Mouse (Mus musculus) heart, postnatal 4 days (tissue): Measurements from ENCODE around the gene Ankrd34a. TPM values are rescaled to one million over a fixed set of nuclear protein-coding genes. Genes with fewer than 3 reads are reported as not detected.

Experiments used
- DNase-seq: peaks from one replicate; pipeline ENCODE4 v3.0.0; 2021
- total RNA-seq, 2 experiments: library from RNA; stranded (reverse); gene quantifications; 2 replicates each; pipeline ENCODE4 v1.2.3; 2021

Gene Ankrd34a
- total RNA-seq, 2 experiments from 2014 or later = 1.8 to 3.1 TPM

DNA sequence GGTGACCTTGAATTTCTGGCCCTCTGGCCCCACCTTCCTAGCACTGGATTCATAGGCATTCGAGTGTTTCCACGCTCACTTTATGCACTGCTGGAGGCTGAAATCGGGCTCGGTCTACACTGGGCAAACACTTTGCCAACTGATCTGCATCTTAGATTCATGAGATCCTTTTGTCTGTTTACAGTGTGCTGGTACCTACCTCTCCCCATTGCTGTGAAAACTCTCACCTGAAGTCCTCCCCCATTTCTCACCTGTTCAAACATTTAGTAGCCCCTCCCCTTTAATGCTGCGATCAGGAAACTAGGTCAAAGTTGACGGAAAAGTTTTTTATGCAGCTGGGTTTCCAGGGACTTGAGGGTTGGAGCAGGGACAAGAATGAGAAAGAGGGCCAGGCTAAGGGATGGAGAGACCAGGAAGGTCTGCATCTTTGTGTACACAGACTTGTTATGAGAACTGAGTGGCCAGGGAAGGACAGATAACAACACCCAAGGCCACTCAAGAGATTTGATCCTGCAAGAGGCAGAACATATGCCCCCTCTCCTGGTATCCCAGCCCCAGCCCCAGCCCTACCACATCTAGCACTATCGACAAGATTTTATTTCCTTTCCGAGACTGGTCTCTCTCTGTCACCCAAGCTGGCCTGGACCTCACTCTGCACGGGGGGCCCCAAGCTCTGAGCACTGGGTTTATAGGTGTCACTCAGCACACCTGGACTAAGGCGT, 32.4 kb upstream of the Ankrd34a start:
- no peak for DNase-seq

DNA sequence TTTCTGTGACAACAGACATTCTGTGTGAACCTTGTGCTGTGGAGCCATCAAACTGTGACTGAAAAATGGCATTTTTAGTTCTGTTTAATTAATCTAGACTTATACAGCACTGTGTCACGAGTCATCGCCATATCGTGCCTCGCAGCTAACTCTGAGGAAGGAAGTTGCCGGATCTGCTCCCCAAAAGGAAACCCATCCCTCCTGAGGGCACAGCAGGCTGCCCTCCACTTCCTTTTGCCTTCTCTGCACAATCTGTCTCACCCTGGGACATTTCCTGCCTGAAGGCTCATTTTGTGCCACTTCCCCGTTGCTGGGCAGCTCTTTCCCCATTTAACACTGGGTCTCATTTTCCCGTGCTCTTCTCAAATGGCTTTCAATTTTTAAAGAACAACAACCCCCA, 31.8 kb upstream of the Ankrd34a start:
- no peak for DNase-seq

- DNase-seq = no peak
These were observed 31.3 kb upstream of the Ankrd34a start for GRCm38 (mm10) chr3:96565105-96565504.

DNA sequence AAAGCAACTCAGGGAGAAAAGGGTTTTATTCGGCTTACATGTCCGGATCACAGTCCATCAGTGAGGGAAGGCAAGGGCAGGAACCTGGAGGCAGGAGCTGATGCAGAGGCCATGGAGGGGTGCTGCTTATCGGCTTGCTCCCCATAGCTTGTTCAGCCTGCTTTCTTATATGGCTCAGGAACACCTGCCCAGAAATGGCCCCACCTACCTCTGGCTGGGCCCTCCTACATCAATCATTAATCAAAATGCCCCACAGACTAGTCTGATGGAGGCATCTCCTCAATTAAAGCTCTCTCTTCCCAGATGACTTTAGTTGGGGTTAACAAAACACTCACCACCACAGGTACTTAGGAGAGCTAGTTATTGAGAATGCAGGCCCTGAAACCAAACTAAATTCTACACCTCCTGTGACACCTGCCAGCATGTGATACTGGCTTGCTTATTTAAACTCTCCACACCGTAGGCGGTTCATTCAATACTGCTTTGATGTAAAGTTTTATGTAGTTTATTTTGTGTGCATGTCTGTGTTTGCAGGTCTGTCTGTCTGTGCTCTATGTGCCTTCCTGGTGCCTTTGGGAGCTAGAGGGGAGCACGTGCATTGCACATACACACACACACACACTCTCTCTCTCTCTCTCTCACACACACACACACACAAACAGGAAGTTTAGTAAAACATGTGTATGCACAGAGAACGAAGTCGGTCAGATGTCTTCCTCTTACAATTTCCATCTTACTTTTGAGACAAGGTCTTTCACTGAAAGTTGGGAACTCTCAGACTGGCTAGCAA, 29.6 kb upstream of the Ankrd34a start:
- no peak for DNase-seq

DNA sequence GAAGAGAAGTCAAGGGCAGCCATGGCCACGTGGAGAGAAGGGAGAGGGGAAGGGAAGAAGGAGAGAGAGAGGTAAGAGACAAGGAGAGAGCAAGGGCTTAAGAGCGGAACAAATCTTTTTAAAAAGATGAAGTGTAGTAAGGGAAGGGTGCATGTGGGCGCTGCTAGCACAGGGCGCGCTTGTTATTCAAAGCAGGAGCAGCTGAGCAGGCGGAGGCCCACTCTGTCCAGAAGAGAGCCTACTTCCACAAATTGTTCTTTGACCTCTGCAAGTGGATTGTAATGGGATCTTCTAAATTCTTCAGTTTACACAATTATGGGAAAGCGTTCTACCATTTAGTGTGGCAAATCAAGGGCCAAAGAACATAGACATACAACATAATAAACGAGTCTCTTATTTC, 27.8 kb upstream of the Ankrd34a start:
- DNase-seq = peak; percentile 19

DNA sequence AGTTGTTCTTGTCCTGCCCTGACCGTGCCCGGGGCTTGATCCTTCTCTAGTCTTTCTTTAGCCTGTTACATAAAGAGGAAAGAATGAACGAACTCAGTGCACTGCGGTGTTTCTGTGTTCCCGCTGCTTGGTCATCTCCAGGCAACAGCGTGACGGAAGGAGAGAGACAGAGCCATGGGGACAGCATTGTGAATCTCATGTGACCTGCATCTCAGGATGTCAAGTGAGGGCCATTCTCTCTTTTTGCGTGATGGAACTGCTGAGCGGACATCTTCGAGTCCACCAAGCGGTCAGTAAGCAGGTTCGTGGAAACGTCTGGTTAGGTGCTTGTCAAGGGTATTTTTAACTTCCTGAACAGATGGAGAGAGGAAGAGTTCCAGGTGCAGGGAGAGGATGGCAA, 26.9 kb upstream of the Ankrd34a start:
- peak; percentile 64 for DNase-seq

DNA sequence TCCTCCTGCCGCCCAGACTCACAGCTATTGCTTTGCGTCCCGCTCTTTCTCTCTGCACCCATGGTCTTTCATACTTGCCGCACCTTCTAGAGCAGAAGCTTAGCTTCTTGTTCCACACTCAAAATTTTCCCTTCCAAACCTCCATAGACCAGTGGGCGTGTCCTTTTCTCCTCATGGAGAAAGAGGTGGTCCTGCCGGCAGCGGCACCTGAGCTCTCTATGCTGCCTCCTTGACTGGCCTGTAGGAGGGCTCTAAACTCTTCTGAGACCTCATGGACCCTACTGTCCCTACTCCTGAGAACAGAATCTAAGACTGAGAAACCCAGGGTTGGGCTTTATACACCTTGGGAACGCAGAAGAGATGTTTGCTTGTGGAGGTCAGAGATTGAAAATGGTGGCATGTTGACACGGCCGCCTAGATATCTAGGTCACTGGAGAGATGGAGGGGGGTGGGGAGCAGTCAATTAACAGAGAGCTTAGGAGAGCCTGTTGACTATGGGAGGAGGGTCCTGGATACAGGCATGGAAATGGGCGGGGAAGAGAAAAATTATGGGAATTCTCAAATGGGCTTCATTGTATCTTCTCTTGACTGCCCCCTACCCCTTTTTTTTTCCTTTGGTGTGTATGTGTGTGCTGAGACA, 26.4 kb upstream of the Ankrd34a start:
- DNase-seq = peak; percentile 25

- no peak for DNase-seq
These were observed 25.8 kb upstream of the Ankrd34a start for GRCm38 (mm10) chr3:96570643-96571042.

- DNase-seq = no peak
These were observed 25.1 kb upstream of the Ankrd34a start for GRCm38 (mm10) chr3:96571336-96571735.

DNA sequence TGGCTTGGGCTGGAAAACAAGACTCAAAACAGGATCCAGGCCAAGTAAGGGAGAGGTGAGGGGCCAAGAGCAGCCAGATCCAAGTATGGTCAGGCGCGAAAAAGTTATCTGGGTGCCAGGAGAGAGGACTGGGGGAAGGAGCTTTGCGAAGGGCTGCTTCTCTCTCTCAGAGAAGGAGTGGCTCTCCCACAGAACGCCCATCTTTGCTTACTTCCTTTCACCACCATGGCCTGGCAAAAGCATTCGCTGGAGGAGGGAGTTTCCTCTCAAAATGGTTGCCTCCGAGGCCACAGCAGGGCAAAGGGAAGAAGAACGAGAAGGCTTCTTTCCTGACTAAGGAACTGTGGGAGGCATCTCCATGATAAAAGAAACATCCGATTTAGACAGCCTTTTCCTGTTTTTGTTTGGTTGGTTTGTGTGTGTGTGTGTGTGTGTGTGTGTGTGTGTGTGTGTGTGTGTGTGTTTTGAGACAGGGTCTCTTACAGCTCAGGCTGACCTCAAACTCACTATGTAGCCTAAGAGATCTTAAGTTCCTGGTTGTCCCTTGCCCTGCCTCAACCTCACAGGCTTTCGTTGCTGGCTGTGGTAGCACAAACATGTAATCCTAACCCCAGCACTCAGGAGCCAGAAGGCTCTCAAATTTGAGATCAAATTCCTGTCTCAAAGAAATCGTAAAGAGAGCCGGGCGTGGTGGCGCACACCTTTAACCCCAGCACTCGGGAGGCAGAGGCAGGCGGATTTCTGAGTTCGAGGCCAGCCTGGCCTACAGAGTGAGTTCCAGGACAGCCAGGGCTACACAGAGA, 24.3 kb upstream of the Ankrd34a start:
- peak; percentile 79 for DNase-seq

DNA sequence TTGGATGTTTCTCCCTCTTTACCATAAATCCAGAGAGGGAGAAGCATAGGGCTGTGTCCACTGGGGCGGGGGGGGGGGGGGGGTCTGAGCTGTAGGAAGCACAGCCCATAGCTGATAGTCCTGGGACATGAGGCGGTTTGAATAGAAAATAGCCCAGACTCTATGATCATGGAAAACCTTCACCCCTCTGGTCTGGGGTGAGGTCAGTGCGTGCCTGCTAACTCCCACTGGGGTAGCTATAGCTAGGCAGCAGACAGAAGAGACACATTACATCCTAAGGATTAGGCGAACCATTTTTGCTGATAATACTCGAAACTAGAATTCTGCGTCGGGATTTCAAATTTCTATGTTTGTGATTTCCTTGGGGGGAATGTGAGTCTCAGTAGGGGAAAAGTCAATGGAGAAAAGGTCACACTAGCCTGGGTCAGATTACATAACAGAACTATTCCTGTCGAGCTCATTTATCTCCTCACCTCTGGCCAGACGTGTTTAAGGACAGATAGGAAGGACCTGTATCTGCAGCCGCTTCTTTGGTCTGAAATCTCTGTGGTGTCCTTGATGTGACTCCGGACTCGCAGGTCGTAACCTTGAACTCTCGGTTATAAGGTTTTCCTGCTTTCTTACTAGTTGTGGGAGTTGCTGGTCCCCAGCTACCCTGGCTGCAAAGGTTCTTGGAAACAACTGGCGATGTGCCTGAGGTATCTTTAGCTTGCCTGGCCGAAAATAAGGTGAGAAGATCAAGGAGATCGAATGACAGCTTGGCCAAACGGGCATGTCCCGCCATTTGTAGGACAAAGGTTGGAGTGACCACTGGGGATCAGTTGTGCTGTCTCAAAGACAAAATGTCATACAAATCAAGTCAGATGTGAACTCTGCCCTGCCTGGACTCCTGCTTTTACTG, 22.6 kb upstream of the Ankrd34a start:
- peak; percentile 55 for DNase-seq

DNA sequence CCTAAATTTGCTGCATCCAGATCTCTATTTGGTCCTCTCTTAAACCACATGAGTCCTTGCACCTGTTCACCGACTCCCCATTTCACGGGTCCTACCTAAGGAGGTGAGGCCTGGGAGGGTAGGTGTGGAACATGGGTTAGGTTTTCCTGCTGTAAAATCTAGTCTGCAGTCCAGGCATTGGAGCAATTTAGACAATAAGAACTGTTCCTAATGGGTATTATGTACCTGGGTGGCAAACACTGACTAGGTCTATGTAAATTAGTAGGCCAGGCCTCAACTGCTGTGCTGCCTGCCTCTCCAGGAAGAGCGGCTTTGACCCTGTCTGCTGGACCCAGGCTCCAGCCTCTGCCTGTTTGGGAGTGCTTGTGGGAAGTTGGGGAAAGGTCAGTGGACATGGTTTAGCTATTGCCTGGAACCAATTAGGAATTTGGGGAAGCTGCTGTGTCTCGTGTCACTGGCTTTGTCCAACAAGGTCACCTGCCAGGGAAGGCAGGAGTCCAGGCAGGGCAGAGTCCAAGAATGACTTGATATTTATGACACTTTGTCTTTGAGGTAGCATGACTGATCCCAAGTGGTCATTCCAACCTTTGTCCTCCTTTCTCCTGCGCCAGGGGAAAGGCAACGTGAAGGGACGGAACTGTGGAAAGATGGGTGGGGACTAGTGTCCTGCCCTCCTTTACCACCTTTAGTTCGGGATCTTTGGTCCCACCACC, 21.0 kb upstream of the Ankrd34a start:
- peak; percentile 83 for DNase-seq

GRCm38 (mm10) chr3:96576005-96576658, 20.3 kb upstream of the Ankrd34a start:
- peak; percentile 81 for DNase-seq

GRCm38 (mm10) chr3:96576690-96577541, 19.5 kb upstream of the Ankrd34a start, which contains the start of gene Gm16253:
Gm16253 (plus strand) TSS chr3:96576984.
- peak; percentile 95 for DNase-seq

DNA sequence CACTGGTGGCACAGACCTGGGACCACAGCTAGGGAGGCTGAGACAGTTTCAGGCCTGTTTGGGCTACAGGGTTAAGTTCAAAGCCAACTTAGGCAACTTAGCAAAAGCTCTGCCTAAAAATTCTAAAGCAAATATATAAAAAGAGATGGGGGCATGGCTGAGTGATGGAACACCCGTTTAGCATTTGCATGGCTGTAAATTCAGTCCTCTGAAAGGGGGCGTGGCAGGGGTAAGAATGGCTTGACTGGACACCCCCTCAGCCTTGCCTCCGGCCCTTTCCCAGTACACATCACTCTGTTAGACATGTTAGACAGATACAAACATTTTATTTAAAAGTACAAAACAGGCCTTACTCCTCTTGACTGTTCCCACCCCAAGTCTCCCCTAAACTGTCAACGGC, 18.9 kb upstream of the Ankrd34a start:
- peak; percentile 43 for DNase-seq

GRCm38 (mm10) chr3:96578561-96579238, 17.7 kb upstream of the Ankrd34a start:
- DNase-seq = peak; percentile 36

DNA sequence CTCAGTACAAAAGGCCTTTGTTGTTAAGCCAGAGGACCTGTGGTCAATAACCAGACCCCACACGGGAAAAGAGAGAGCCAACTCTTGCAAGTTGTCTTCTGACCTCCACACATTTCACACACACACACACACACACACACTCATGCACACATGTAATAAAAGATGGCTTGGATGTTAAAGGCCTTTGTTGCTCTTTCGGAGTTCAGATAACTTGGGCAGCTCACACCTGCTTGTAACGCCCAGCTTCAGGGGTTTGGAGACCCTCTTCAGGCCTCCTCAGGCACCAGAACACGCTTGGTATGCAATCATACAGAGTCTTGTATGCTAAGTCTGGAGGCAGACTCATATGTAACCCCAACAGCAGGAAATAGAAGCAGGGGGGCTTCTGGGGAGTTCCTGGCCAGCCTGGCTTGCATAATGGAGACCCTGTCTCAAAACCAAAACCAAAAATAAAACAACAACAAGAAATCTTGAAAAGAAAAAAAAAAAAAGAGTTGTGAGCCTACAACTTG, 17.1 kb upstream of the Ankrd34a start:
- DNase-seq = no peak

DNA sequence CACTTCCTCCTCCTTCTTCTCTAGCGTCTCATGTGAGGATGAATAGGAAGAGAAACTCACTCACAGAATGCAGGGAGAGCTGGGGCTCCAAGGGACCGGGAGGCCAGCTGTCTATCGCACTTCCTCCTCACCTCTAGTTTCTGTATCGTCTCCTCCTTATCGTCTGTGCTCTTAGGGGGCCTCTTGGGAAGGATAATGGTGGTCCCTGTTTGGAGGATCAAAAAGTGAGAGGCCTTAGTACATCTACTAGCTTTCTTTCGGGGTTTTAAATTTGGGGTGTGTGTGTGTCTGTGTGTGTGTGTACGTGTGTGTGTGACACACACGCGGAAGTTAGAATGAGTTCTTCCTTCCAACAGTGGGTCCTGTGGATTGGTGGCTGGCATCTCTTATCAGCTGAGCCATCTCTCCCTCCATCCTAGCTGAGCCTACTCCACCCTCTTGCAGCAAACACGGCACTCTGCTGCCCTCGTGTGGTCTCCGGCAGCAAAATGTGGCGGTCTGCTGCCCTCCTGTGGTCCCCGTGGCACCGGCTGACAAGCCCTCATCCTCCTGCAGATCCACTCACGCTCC, 16.5 kb upstream of the Ankrd34a start:
- peak; percentile 95 for DNase-seq
